Mouse (Mus musculus): Measurements from ENCODE around the gene Smyd3. TPM values are rescaled to one million over a fixed set of nuclear protein-coding genes. Genes with fewer than 3 reads are reported as not detected.

The Smyd3 gene
- polyA plus RNA-seq, 1 experiment from 2014 or later: 5.8 TPM

GRCm38 (mm10) chr1:178933953-178934637 lies 583.7 kb downstream of the Smyd3 start:
- H3K9me3 ChIP-seq (ENCODE audit: low read length): no peaks in the 10 kb centered on the region
- DNase-seq (ENCODE audit: low spot score) (no peak), ATAC-seq (no peak)
- no peak overlapping the region for H3K27ac ChIP-seq (ENCODE audit: low read length)
- no peak overlapping the region for H3K4me2 ChIP-seq (replicated peaks; ENCODE audit: low read depth, low read length)
- TF ChIP-seq EP300 (IDR thresholded peaks at IDR 0.05) (no peak), CTCF (IDR thresholded peaks at IDR 0.05) (no peak)
- H3K4me3 ChIP-seq (ENCODE audit: low read depth, low read length): no peak overlapping the region
- H3K36me3 ChIP-seq (ENCODE audit: insufficient read depth, low read length): no peaks in the 10 kb centered on the region
- no peaks in the 10 kb centered on the region for H3K4me1 ChIP-seq (ENCODE audit: insufficient read depth, low read depth, low read length)
- no peak overlapping the region for H3K9ac ChIP-seq (replicated peaks; ENCODE audit: low read depth)
- WGBS: 87% methylated on average over 6 of the region's 6 CpGs
- no peaks in the 10 kb centered on the region for H3K27me3 ChIP-seq (replicated peaks; ENCODE audit: insufficient read depth, low read length)

- no peak for DNase-seq (ENCODE audit: low spot score)
- TF ChIP-seq EP300 (IDR thresholded peaks at IDR 0.05) (no peak), CTCF (IDR thresholded peaks at IDR 0.05) (no peak)
- Histone ChIP-seq H3K4me3 (ENCODE audit: low read depth, low read length) (no peak overlapping the region), H3K4me2 (replicated peaks; ENCODE audit: low read depth, low read length) (no peak overlapping the region), H3K9me3 (ENCODE audit: low read length) (no peaks in the 10 kb centered on the region), H3K27ac (ENCODE audit: low read length) (no peak overlapping the region), H3K4me1 (ENCODE audit: insufficient read depth, low read depth, low read length) (no peaks in the 10 kb centered on the region), H3K9ac (replicated peaks; ENCODE audit: low read depth) (no peak overlapping the region), H3K36me3 (ENCODE audit: insufficient read depth, low read length) (no peaks in the 10 kb centered on the region), H3K27me3 (replicated peaks; ENCODE audit: insufficient read depth, low read length) (no peaks in the 10 kb centered on the region)
- no peak for ATAC-seq
- WGBS: 48% methylated on average over 4 of the region's 4 CpGs
Measured at GRCm38 (mm10) chr1:178929531-178929930, 588.3 kb downstream of the Smyd3 start.

GRCm38 (mm10) chr1:178924492-178925183 lies 593.2 kb downstream of the Smyd3 start:
- Histone ChIP-seq H3K27ac (ENCODE audit: low read length) (no peak overlapping the region), H3K27me3 (replicated peaks; ENCODE audit: insufficient read depth, low read length) (no peaks in the 10 kb centered on the region), H3K4me2 (replicated peaks; ENCODE audit: low read depth, low read length) (no peak overlapping the region), H3K9me3 (ENCODE audit: low read length) (no peaks in the 10 kb centered on the region), H3K9ac (replicated peaks; ENCODE audit: low read depth) (no peak overlapping the region), H3K36me3 (ENCODE audit: insufficient read depth, low read length) (no peaks in the 10 kb centered on the region), H3K4me1 (ENCODE audit: insufficient read depth, low read depth, low read length) (no peaks in the 10 kb centered on the region), H3K4me3 (ENCODE audit: low read depth, low read length) (no peak overlapping the region)
- DNase-seq (ENCODE audit: low spot score): no peak
- TF ChIP-seq EP300 (IDR thresholded peaks at IDR 0.05) (no peak), CTCF (IDR thresholded peaks at IDR 0.05) (no peak)
- 72% methylated on average over 8 of the region's 8 CpGs for WGBS
- no peak for ATAC-seq

- H3K4me2 ChIP-seq (replicated peaks; ENCODE audit: low read depth, low read length): no peak overlapping the region; the same call in 1 of the 2 replicates
- H3K9me3 ChIP-seq (ENCODE audit: low read length): no peaks in the 10 kb centered on the region
- H3K36me3 ChIP-seq (ENCODE audit: insufficient read depth, low read length): no peaks in the 10 kb centered on the region
- WGBS: 52% methylated on average over 29 of the region's 31 CpGs
- TF ChIP-seq EP300 (IDR thresholded peaks at IDR 0.05) (no peak), CTCF (IDR thresholded peaks at IDR 0.05) (peak; percentile 29; the same call in 1 of the 2 replicates)
- DNase-seq (ENCODE audit: low spot score) (peak; percentile 44), ATAC-seq (peak; percentile 40)
- H3K27me3 ChIP-seq (replicated peaks; ENCODE audit: insufficient read depth, low read length): 0 out of 2 replicates have a peak, but pooled peaks cover 7% of the 10 kb centered on the region
- H3K27ac ChIP-seq (ENCODE audit: low read length): no peak overlapping the region
- no peak overlapping the region for H3K9ac ChIP-seq (replicated peaks; ENCODE audit: low read depth)
- H3K4me1 ChIP-seq (ENCODE audit: insufficient read depth, low read depth, low read length): no peaks in the 10 kb centered on the region
- H3K4me3 ChIP-seq (ENCODE audit: low read depth, low read length): no peak overlapping the region
Measured at GRCm38 (mm10) chr1:178917194-178917902, 600.5 kb downstream of the Smyd3 start.

GRCm38 (mm10) chr1:178915056-178915455 lies 602.8 kb downstream of the Smyd3 start:
- no peaks in the 10 kb centered on the region for H3K4me1 ChIP-seq (ENCODE audit: insufficient read depth, low read depth, low read length)
- no peaks in the 10 kb centered on the region for H3K9me3 ChIP-seq (ENCODE audit: low read length)
- ATAC-seq (no peak), DNase-seq (ENCODE audit: low spot score) (no peak)
- no peak overlapping the region for H3K27ac ChIP-seq (ENCODE audit: low read length)
- 0 out of 2 replicates have a peak, but pooled peaks cover 7% of the 10 kb centered on the region for H3K27me3 ChIP-seq (replicated peaks; ENCODE audit: insufficient read depth, low read length)
- no peak overlapping the region for H3K4me2 ChIP-seq (replicated peaks; ENCODE audit: low read depth, low read length)
- no peak for TF ChIP-seq CTCF (IDR thresholded peaks at IDR 0.05)
- no peak for TF ChIP-seq EP300 (IDR thresholded peaks at IDR 0.05)
- 77% methylated on average over 12 of the region's 12 CpGs for WGBS
- no peak overlapping the region for H3K9ac ChIP-seq (replicated peaks; ENCODE audit: low read depth)
- no peak overlapping the region for H3K4me3 ChIP-seq (ENCODE audit: low read depth, low read length)
- no peaks in the 10 kb centered on the region for H3K36me3 ChIP-seq (ENCODE audit: insufficient read depth, low read length)
